Mouse (Mus musculus) lung, postnatal 0 days (tissue): ENCODE results near the gene Xrcc4. TPM values are rescaled to one million over a fixed set of nuclear protein-coding genes. Genes with fewer than 3 reads are reported as not detected.

Source experiments
- ATAC-seq: fragments of 200-750 bp; cut with Nextera tagmentation; 2 replicates; pipeline ENCODE4 v1.8.0; 2017; ENCODE audit warnings: moderate library complexity
- DNase-seq: peaks from one replicate; pipeline ENCODE4 v3.0.0-alpha.2; 2016; ENCODE audit warnings: low spot score
- H3K27ac ChIP-seq: fragments of 300-500 bp; sonication (generic); 2 replicates; pipeline ENCODE4 v1.5.1; 2014; ENCODE audit warnings: antibody characterized with exemption, mild to moderate bottlenecking, low read length, mixed read lengths
- H3K27me3 ChIP-seq: fragments of 300-500 bp; sonication (generic); replicated peaks from 2 replicates; pipeline ENCODE4 v1.6.1; 2014; ENCODE audit warnings: low read length, mixed read lengths; ENCODE audit not compliant: insufficient read depth
- H3K36me3 ChIP-seq: fragments of 300-500 bp; sonication (generic); 2 replicates; pipeline ENCODE4 v1.6.1; 2014; ENCODE audit warnings: low read length, mixed read lengths; ENCODE audit not compliant: insufficient read depth
- H3K4me1 ChIP-seq: fragments of 300-500 bp; sonication (generic); 2 replicates; pipeline ENCODE4 v1.6.1; 2014; ENCODE audit warnings: antibody characterized with exemption, low read depth, low read length, mixed read lengths; ENCODE audit not compliant: insufficient read depth
- H3K4me2 ChIP-seq: fragments of 300-500 bp; sonication (generic); replicated peaks from 2 replicates; pipeline ENCODE4 v1.6.1; 2014; ENCODE audit warnings: low read depth, mild to moderate bottlenecking, low read length, moderate library complexity, mixed read lengths
- H3K4me3 ChIP-seq: fragments of 300-500 bp; sonication (generic); 2 replicates; pipeline ENCODE4 v1.5.1; 2014; ENCODE audit warnings: low read depth, low read length
- H3K9ac ChIP-seq: fragments of 300-500 bp; sonication (generic); replicated peaks from 2 replicates; pipeline ENCODE4 v1.6.1; 2014; ENCODE audit warnings: low read depth, mild to moderate bottlenecking
- H3K9me3 ChIP-seq: fragments of 300-500 bp; sonication (generic); 2 replicates; pipeline ENCODE4 v1.6.1; 2016; ENCODE audit warnings: low read length, mixed read lengths
- CTCF ChIP-seq: IDR thresholded peaks from 2 replicates; pipeline ENCODE4 v1.5.1; 2016; ENCODE audit warnings: antibody characterized with exemption, mild to moderate bottlenecking
- EP300 ChIP-seq: IDR thresholded peaks from 2 replicates; pipeline ENCODE4 v1.6.1; 2016; ENCODE audit warnings: antibody characterized with exemption, mild to moderate bottlenecking, control low read depth
- WGBS: fragments of 180-500 bp; shearing (Covaris S2); extraction: QIAGEN DNeasy Blood & Tissue Kit; methylation state at CpG from one replicate; pipeline ENCODE4 v1.1.7; 2014; 5-methylcytosine and 5-hydroxymethylcytosine counted together
- polyA plus RNA-seq: library from polyadenylated mRNA; unstranded; fragments of >200 nt; fragmentation: Nextera tagmentation; extraction: Ambion mirVana; gene quantifications from 2 replicates; pipeline ENCODE4 v1.2.1, GENCODE M21; 2015

The Xrcc4 gene
- polyA plus RNA-seq, 1 experiment from 2014 or later: 12.9 TPM

GRCm38 (mm10) chr13:90089825-90090183 lies 396 bp upstream of the Xrcc4 start:
- H3K27ac ChIP-seq: peak overlapping the region; percentile 65
- no peaks in the 10 kb centered on the region for H3K27me3 ChIP-seq
- under 1% methylated on average over 27 of the region's 27 CpGs for WGBS
- no peaks in the 10 kb centered on the region for H3K9me3 ChIP-seq
- H3K9ac ChIP-seq: peak overlapping the region; percentile 54
- DNase-seq (no peak), ATAC-seq (peak; percentile 47)
- peak overlapping the region; percentile 71 for H3K4me2 ChIP-seq
- peak overlapping the region; percentile 71 for H3K4me3 ChIP-seq
- TF ChIP-seq EP300 (no peak), CTCF (no peak)
- no peaks in the 10 kb centered on the region for H3K36me3 ChIP-seq
- H3K4me1 ChIP-seq: no peaks in the 10 kb centered on the region

- ATAC-seq (no peak), DNase-seq (no peak)
- 78% methylated on average over 1 of the region's 1 CpGs for WGBS
- Histone ChIP-seq H3K4me2 (no peak overlapping the region), H3K27ac (no peak overlapping the region), H3K4me3 (no peak overlapping the region), H3K9me3 (no peaks in the 10 kb centered on the region), H3K27me3 (no peaks in the 10 kb centered on the region), H3K9ac (no peak overlapping the region), H3K36me3 (no peaks in the 10 kb centered on the region), H3K4me1 (no peaks in the 10 kb centered on the region)
- TF ChIP-seq CTCF (no peak), EP300 (no peak)
Measured at GRCm38 (mm10) chr13:90061877-90062276, 27.5 kb downstream of the Xrcc4 start.

- no peak for DNase-seq
- WGBS: 68% methylated on average over 3 of the region's 3 CpGs
- H3K36me3 ChIP-seq: no peaks in the 10 kb centered on the region
- no peak for ATAC-seq
- no peaks in the 10 kb centered on the region for H3K27me3 ChIP-seq
- H3K9me3 ChIP-seq: no peaks in the 10 kb centered on the region
- H3K4me2 ChIP-seq: no peak overlapping the region
- H3K4me3 ChIP-seq: no peak overlapping the region
- H3K4me1 ChIP-seq: no peaks in the 10 kb centered on the region
- no peak for TF ChIP-seq EP300
- TF ChIP-seq CTCF: no peak
- no peak overlapping the region for H3K27ac ChIP-seq
- no peak overlapping the region for H3K9ac ChIP-seq
Measured at GRCm38 (mm10) chr13:90052408-90052807, 37.0 kb downstream of the Xrcc4 start.

- H3K9ac ChIP-seq: no peak overlapping the region
- no peak overlapping the region for H3K27ac ChIP-seq
- H3K4me2 ChIP-seq: no peak overlapping the region
- H3K9me3 ChIP-seq: no peaks in the 10 kb centered on the region
- no peak for TF ChIP-seq EP300
- peak; percentile 36 for TF ChIP-seq CTCF
- 60% methylated on average over 6 of the region's 6 CpGs for WGBS
- H3K4me3 ChIP-seq: no peak overlapping the region
- ATAC-seq: no peak
- no peaks in the 10 kb centered on the region for H3K4me1 ChIP-seq
- H3K36me3 ChIP-seq: no peaks in the 10 kb centered on the region
- H3K27me3 ChIP-seq: no peaks in the 10 kb centered on the region
- DNase-seq: no peak
Measured at GRCm38 (mm10) chr13:90051735-90052134, 37.7 kb downstream of the Xrcc4 start.

GRCm38 (mm10) chr13:90039613-90040012 lies 49.8 kb downstream of the Xrcc4 start:
- Histone ChIP-seq H3K27me3 (no peaks in the 10 kb centered on the region), H3K4me3 (no peak overlapping the region), H3K4me1 (no peaks in the 10 kb centered on the region), H3K27ac (no peak overlapping the region), H3K9ac (no peak overlapping the region), H3K4me2 (no peak overlapping the region), H3K36me3 (no peaks in the 10 kb centered on the region), H3K9me3 (no peaks in the 10 kb centered on the region)
- WGBS: 21% methylated on average over 2 of the region's 2 CpGs
- DNase-seq (no peak), ATAC-seq (no peak)
- TF ChIP-seq EP300 (no peak), CTCF (no peak)

GRCm38 (mm10) chr13:90032977-90033376 lies 56.4 kb downstream of the Xrcc4 start:
- Histone ChIP-seq H3K36me3 (no peaks in the 10 kb centered on the region), H3K4me1 (no peaks in the 10 kb centered on the region), H3K4me3 (no peak overlapping the region), H3K27ac (no peak overlapping the region), H3K9me3 (no peaks in the 10 kb centered on the region), H3K4me2 (no peak overlapping the region), H3K27me3 (no peaks in the 10 kb centered on the region), H3K9ac (no peak overlapping the region)
- WGBS: 49% methylated on average over 4 of the region's 4 CpGs
- ATAC-seq: peak; percentile 35; the same call in 1 of the 2 replicates
- DNase-seq: peak; percentile 15
- TF ChIP-seq EP300: no peak
- TF ChIP-seq CTCF: no peak

- Histone ChIP-seq H3K9me3 (no peaks in the 10 kb centered on the region), H3K27me3 (no peaks in the 10 kb centered on the region), H3K4me3 (no peak overlapping the region), H3K36me3 (no peaks in the 10 kb centered on the region), H3K4me1 (no peaks in the 10 kb centered on the region), H3K4me2 (no peak overlapping the region), H3K9ac (no peak overlapping the region), H3K27ac (no peak overlapping the region)
- WGBS: 41% methylated on average over 2 of the region's 2 CpGs
- ATAC-seq: no peak
- no peak for DNase-seq
- TF ChIP-seq EP300 (no peak), CTCF (no peak)
Measured at GRCm38 (mm10) chr13:90032523-90032922, 56.9 kb downstream of the Xrcc4 start.
